Mouse (Mus musculus): ENCODE results near the gene Gm38100.

Gm38100 gene

DNA sequence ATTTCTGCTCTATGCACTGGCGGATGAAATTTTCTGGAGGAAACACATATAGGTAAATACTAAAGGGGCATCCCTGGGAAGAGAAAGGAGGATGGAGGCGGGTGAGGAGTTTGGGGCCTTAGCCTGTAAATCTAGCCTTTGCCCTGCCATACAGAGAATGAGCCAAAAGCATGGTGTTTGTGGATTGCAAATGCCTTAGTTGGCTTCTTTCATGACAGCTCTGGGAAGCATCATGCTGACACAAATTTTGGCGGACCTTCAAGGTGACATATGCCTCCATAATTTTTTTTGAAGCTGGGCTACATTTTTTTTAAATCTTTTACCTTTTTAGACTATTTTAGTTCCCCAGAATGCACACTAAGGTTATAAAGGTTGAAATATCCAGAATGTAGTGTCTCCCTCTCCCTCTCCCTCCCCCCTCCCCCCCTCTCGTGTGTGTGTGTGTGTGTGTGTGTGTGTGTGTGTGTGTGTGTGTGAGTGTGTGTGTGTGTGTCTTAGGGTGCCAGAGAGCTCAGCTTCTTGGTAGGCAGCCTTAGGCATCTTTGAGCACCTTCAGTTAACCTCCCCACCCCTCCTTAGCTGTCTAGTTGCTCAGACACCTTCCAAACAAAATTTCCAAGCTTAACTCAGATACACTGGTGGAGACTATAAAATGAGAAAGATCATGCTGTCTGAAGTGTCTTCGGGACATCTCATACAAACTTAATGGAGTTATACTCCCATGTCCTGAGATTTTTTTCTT lies 47.0 kb downstream of the Gm38100 start:
- DNase-seq (ENCODE audit: low read depth, low spot score): peak; percentile 97

DNA sequence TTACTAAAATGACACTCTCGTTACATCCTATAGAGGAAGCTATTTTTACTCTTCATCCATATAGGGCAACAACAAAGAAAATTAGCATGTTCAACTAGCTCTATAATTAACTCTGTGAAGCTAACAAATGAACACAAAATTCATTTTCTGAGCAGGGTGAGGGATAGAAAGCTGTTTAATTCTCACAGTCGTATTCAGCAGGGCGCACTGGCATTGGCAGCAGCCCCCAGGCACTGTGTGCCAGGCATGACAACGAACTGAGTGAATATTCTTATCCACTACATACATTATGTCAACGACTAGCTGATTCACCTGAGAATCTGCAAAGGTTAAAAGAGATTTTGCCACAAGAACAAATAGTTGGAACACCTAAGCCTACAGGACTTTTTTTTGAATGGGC lies 50.6 kb downstream of the Gm38100 start:
- peak; percentile 47 for DNase-seq (ENCODE audit: low read depth, low spot score)

Measured in brain, adult 2 months (tissue).